Mouse (Mus musculus): ENCODE data around the gene Lbhd2. TPM values are rescaled to one million over a fixed set of nuclear protein-coding genes. Genes with fewer than 3 reads are reported as not detected.

Gene Lbhd2
- total RNA-seq, 2 experiments from 2014 or later, result not detected

- intact Hi-C loops (cut with DNase I), result no loop called here
- no peak for DNase-seq
- TF ChIP-seq CTCF (IDR thresholded peaks at IDR 0.05), result no peak
- H3K4me3 ChIP-seq, result no peak overlapping the region
- no peak overlapping the region for H3K27ac ChIP-seq
Observed at GRCm38 (mm10) chr12:111438850-111439249, 32.2 kb downstream of the Lbhd2 start.

- H3K27ac ChIP-seq, result 0 out of 2 replicates have a peak overlapping the region, but pooled peaks have one; percentile 9
- intact Hi-C loops (cut with DNase I), result no loop called here
- no peak for DNase-seq
- H3K4me3 ChIP-seq, result no peak overlapping the region
- TF ChIP-seq CTCF (IDR thresholded peaks at IDR 0.05), result no peak
Observed at GRCm38 (mm10) chr12:111440701-111441373, 34.2 kb downstream of the Lbhd2 start.

DNA sequence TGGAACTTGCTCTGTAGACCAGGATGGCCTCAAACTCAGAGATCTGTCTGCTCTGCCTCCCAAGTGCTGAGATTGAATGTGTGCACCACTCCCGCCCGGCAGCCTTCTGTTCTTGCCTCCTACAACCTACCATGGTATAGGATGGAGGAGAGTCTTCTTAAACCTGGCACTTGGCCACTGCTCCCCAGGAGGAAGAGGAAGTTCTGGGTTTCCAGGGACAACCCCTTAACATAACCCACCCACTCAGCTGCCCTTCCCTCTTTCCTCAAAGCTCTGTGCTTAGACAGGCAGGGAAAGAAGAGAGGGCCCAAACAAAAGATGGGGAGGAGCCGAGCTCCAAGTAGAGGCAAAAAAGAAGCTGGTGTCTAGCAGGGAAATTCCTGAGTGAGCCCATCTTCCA is 34.9 kb downstream of the Lbhd2 start:
- intact Hi-C loops (cut with DNase I), result no loop called here
- H3K4me3 ChIP-seq, result no peak overlapping the region
- H3K27ac ChIP-seq, result peak overlapping the region; percentile 95; the same call in 1 of the 2 replicates
- TF ChIP-seq CTCF (IDR thresholded peaks at IDR 0.05), result no peak
- no peak for DNase-seq

DNA sequence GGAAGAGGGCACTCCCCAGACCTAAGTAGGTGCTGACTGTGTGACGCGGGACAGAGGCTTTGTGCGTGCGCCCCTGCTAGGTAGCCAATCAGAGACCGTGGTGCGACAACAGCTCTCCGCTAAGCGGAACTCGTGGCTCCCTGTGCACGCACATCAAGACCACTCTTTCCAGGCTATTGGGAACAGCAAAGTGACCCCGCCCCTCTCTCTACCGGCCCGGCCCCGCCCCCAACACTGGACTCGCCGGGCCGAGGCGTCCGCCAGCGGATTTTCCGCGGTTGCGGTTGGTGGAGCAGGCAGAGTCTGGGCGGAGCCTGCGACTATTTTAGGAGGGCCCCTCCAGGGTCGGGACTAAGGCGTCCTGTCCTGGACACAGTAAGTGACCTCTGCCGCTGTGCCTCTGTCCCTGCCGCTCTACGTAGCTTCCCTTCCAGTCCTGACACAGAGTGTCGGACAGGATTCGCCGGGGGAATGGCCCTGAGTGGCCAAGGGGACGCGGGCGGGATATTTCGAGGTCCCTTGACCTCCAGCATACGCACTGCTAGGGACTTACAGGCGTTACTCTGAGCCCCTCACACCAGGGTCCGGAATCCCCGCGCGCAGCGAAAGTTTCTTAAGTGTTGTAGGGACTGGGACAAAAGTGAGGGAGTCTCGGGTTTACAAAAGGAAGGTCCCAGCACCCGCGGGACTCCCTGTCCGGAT is 35.9 kb downstream of the Lbhd2 start, which contains the start of gene Tnfaip2:
Tnfaip2 (plus strand) TSS at position 161 of the 702 bp plus-strand sequence.
- Histone ChIP-seq H3K27ac (peak within 1 kb of the TSS; percentile 95), H3K4me3 (peak within 1 kb of the TSS; percentile 76)
- intact Hi-C loops (cut with DNase I), result no loop called here
- peak; percentile 94 for DNase-seq
- no peak for TF ChIP-seq CTCF (IDR thresholded peaks at IDR 0.05)

DNA sequence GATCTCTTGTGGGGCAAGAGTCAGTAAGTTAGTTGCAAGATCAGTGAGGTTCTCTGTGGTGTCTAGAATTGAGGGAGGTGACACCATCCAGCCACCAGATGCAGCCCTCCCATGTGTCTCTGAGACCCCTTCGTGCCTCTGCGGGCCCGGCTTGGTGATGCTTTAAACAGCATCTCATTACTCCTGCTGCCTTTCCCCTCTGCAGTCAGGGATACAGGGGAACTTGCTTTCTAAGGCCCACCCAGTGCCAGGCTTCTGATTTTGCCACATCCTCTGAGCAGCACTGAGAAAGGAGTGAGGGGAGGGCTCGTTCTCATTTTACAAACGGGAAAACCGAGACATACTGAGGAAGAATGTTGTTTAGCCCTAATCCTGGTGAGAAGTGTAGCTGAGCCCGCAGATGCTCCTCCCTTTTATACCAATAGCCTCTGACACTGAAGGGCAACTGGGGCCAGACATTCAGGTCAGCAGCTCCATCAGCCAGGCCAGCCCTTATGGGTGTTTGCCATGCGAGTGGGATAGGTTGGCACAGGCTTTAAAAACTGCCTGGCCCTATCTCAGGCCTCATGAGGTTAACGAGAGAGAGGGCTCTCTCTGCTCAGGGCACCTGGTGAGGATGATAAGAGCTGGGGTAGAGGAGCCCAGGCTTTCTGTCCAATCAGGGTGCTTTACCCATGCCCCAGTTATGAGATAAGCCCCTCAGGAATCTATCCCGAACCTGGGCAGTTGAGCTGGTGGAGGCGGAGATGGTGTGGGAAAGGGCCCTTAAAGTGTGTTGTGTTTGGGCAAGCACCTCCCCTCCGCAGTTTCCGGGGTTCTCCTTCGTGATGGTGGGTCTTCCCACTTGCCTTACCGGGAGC is 36.6 kb downstream of the Lbhd2 start:
- TF ChIP-seq CTCF (IDR thresholded peaks at IDR 0.05), result no peak
- peak; percentile 77 for DNase-seq
- Histone ChIP-seq H3K4me3 (peak overlapping the region; percentile 76), H3K27ac (peak overlapping the region; percentile 95)
- intact Hi-C loops (cut with DNase I), result no loop called here

DNA sequence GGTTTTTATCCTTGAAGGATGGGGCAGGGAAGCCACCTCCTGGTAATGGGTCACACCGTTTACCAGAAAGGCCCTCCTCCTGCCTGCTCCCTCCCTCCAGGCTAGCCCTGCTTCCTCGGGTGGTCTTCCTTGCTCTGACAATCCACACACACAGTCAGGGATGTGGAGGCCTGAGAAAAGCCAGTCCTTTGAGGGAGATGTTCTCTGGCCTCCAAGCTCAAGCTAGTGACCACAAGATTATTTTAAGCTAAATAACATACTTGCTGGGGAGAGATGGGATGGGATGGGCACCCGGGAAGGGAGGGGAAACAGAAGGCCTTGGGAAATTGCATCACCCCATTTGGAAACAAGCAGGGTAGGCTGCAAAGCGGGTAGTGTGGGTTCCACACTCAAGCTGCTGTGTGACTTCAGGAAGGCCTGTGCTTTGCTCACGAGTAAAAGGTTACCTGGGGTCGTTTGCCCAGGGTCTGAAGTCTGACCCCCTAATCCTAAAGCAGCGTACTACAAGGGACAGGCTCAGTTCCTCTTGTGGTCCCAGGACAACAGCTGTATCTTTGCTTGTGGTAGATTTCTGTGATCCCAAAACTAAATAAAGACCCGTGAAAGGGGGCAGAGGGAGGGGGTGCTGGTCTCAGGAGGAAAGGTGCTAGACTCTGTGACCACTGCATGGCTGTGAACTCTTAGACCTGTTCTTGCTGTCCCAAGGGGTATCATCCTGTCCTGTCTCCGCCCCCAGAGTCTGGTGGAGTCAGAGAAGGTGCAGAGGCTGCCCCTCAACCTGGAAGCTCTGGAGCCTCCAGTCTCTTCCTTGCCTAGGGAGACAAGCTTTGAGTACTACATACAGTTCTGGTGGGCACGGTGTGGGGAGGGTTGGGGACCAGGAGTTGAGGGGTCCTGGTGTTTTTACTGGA is 37.6 kb downstream of the Lbhd2 start:
- Histone ChIP-seq H3K4me3 (peak overlapping the region; percentile 76), H3K27ac (peak overlapping the region; percentile 95)
- intact Hi-C loops (cut with DNase I), result no loop called here
- TF ChIP-seq CTCF (IDR thresholded peaks at IDR 0.05), result no peak
- DNase-seq, result no peak

DNA sequence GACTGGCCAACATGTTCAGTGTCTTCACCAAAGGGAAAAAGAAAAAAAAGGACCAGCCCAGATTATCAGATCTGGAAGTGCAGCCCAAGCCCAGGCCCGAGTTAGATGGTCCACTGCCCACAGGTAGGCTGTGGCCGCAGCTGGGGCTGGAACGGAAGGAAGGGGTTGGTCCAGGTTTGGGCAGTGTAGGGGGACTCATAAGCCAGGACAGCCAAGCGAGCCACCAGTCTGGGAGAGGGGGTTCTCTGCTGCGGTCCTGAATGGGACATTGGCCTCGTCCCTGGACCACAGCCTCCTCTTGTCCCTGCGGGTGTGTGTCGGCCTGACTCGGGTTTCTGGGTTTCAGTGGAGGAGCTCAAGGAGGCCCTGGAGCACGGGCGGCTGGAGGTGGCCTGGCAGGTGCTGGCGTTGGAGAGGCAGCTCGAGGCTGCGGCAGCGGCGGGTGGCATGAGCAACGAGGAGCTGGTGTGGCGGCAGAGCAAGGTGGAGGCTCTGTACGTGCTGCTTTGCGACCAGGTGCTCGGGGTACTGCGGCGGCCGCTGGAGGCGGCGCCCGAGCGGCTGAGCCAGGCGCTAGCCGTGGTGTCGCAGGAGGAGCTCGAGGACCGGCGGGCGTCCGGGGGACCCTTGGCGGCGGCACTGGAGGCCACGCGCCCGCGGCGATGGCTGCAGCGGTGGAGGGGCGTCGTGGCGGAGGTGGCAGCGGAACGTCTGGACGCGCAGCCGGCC is 38.7 kb downstream of the Lbhd2 start:
- TF ChIP-seq CTCF (IDR thresholded peaks at IDR 0.05), result no peak
- Histone ChIP-seq H3K27ac (peak overlapping the region; percentile 35; the same call in 1 of the 2 replicates), H3K4me3 (peak overlapping the region; percentile 37)
- DNase-seq, result no peak
- intact Hi-C loops (cut with DNase I), result no loop called here

- Histone ChIP-seq H3K27ac (peak overlapping the region; percentile 80; the same call in 1 of the 2 replicates), H3K4me3 (peak overlapping the region; percentile 37)
- intact Hi-C loops (cut with DNase I), result no loop called here
- no peak for TF ChIP-seq CTCF (IDR thresholded peaks at IDR 0.05)
- no peak for DNase-seq
Observed at GRCm38 (mm10) chr12:111445890-111446613, 39.4 kb downstream of the Lbhd2 start.

- H3K4me3 ChIP-seq, result peak overlapping the region; percentile 35; the same call in 1 of the 2 replicates
- intact Hi-C loops (cut with DNase I), result no loop called here
- DNase-seq, result no peak
- peak overlapping the region; percentile 80 for H3K27ac ChIP-seq
- TF ChIP-seq CTCF (IDR thresholded peaks at IDR 0.05), result no peak
Observed at GRCm38 (mm10) chr12:111446745-111447144, 40.1 kb downstream of the Lbhd2 start.

- no peak for DNase-seq
- Histone ChIP-seq H3K27ac (peak overlapping the region; percentile 80), H3K4me3 (peak overlapping the region; percentile 35)
- intact Hi-C loops (cut with DNase I), result no loop called here
- TF ChIP-seq CTCF (IDR thresholded peaks at IDR 0.05), result no peak
Observed at GRCm38 (mm10) chr12:111447350-111447749, 40.7 kb downstream of the Lbhd2 start.

Data from gastrocnemius, adult 2 months (tissue).